Mouse (Mus musculus) cortical plate, adult 2 months (tissue): ENCODE results near the gene Kcnd2.

Source experiments
- CTCF ChIP-seq: fragments of 200-500 bp; IDR thresholded peaks from 2 replicates; pipeline ENCODE4 v1.5.1; 2011; ENCODE audit warnings: mild to moderate bottlenecking, control low read depth, low read length; ENCODE audit not compliant: insufficient read depth; ENCODE audit errors: extremely low read depth
- POLR2A ChIP-seq: fragments of 200-500 bp; IDR thresholded peaks from 2 replicates; pipeline ENCODE4 v1.6.1; 2011; ENCODE audit warnings: mild to moderate bottlenecking, low read length, control low read depth; ENCODE audit not compliant: insufficient read depth; ENCODE audit errors: extremely low read depth

DNA sequence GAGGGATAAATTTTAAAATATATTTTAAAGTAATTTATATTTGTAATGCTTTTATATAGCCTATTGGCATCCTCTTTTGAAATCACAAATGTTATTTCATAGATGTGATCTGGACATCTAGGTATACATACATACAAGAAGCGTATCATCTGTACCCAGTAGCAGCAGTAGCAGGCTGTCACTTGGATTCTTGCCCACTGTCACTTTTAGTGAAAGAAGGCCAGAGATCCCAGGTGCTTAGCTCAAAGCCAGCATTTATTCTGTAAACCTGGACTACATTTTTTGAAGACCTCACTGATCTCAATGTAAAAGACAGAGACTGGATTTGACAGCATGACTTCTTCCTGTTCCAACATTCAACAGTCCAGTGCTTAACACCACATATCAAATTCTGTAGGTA lies 471.1 kb downstream of the Kcnd2 start:
- TF ChIP-seq CTCF (no peak), POLR2A (no peak)
